Mouse (Mus musculus) spleen, postnatal 14 days (tissue): ENCODE measurements around the gene Fzd1.

Source experiments
- DNase-seq, 2 experiments: peaks; one replicate each; pipeline ENCODE4 v3.0.0; 2021 to 2022; ENCODE audit warnings: low spot score in 2 of 2

Gene Fzd1

GRCm38 (mm10) chr5:4753161-4753560, 4.7 kb downstream of the Fzd1 start:
- DNase-seq, result no peak

- DNase-seq, result no peak
Measured at GRCm38 (mm10) chr5:4742722-4743121, 15.1 kb downstream of the Fzd1 start.

GRCm38 (mm10) chr5:4737013-4737412, 20.8 kb downstream of the Fzd1 start:
- DNase-seq, result no peak

- DNase-seq, result no peak
Measured at GRCm38 (mm10) chr5:4735461-4735860, 22.4 kb downstream of the Fzd1 start.

- no peak for DNase-seq
Measured at GRCm38 (mm10) chr5:4733239-4733638, 24.6 kb downstream of the Fzd1 start.

GRCm38 (mm10) chr5:4732241-4733229, 25.3 kb downstream of the Fzd1 start:
- no peak for DNase-seq

GRCm38 (mm10) chr5:4731743-4732215, 26.1 kb downstream of the Fzd1 start:
- DNase-seq, result no peak

- no peak for DNase-seq
Measured at GRCm38 (mm10) chr5:4731064-4731463, 26.8 kb downstream of the Fzd1 start.
